Comparison of ENCODE assay signal across 27 mouse cellular contexts in genomic region chr1:93692773-93693172, GRCm38 (mm10). TPM values are rescaled to one million over a fixed set of nuclear protein-coding genes. Genes with fewer than 3 reads are reported as not detected.
A peak's percentile ranks its signal among the peaks of the same experiment; 100 is the strongest.
DNase-seq lines count a peak whose midpoint lies in the region; ATAC-seq and TF ChIP-seq lines count a peak whose summit lies in the region.
"Had no signal": no experiment of that assay in that cellular context is flagged by ENCODE, and none has a peak within 500 bp of the region (broad histone marks: within the 10 kb centered on the region; RNA-seq: fewer than 3 reads in every experiment).

No protein-coding gene starts in this region.

- no peak overlapping the region for H3K9ac ChIP-seq in liver, postnatal 0 days (replicated peaks)
- H3K9ac ChIP-seq in liver, embryonic 12.5 days, result no peak overlapping the region
- H3K9ac ChIP-seq in intestine, embryonic 16.5 days (ENCODE audit: low read depth, low read length), result no peak overlapping the region
- H3K9ac ChIP-seq: embryonic facial prominence, embryonic 12.5 days; embryonic facial prominence, embryonic 15.5 days; forebrain, embryonic 13.5 days; heart, embryonic 12.5 days; heart, embryonic 15.5 days; hindbrain, embryonic 13.5 days had no signal

- H3K4me2 ChIP-seq in liver, postnatal 0 days (ENCODE audit: low read depth, low read length), result no peak overlapping the region
- no peak overlapping the region for H3K4me2 ChIP-seq in liver, embryonic 12.5 days
- no peak overlapping the region for H3K4me2 ChIP-seq in intestine, embryonic 16.5 days (ENCODE audit: low read depth, low read length)
- H3K4me2 ChIP-seq: embryonic facial prominence, embryonic 12.5 days; embryonic facial prominence, embryonic 15.5 days; forebrain, embryonic 13.5 days; heart, embryonic 12.5 days; heart, embryonic 15.5 days; hindbrain, embryonic 13.5 days had no signal

- TF ChIP-seq CTCF in liver, postnatal 0 days (IDR thresholded peaks at IDR 0.05; ENCODE audit: low read depth), result no peak
- TF ChIP-seq CTCF in small intestine, adult 2 months (IDR thresholded peaks at IDR 0.05; ENCODE audit: extremely low read depth, insufficient read length, insufficient replicate concordance, low read depth, low read length), result no peak

- no peak for DNase-seq in liver, postnatal 0 days
- no peak for DNase-seq in kidney, postnatal 36 days
- DNase-seq: adrenal gland, adult 2 months; adrenal gland, postnatal 14 days; cerebellum, adult 11 months; cerebellum, adult 2 months; cerebellum, adult 9-11 months; cerebellum, postnatal 25 days; gastrocnemius, postnatal 25 days; heart, adult 18-20 months; heart, postnatal 10 days; heart, postnatal 36 days had no signal

- H3K36me3 ChIP-seq in liver, postnatal 0 days (replicated peaks; ENCODE audit: insufficient read depth, low read length), result no peaks in the 10 kb centered on the region
- H3K36me3 ChIP-seq in liver, embryonic 12.5 days, result no peaks in the 10 kb centered on the region
- H3K36me3 ChIP-seq in intestine, embryonic 16.5 days (ENCODE audit: control insufficient read depth, insufficient read depth, low read length), result no peaks in the 10 kb centered on the region
- H3K36me3 ChIP-seq in small intestine, adult 2 months (ENCODE audit: control insufficient read depth, insufficient read depth, low read length), result peaks cover 5% of the 10 kb centered on the region; the same call in 1 of the 2 replicates
- H3K36me3 ChIP-seq: heart, embryonic 15.5 days had no signal

- no peak for ATAC-seq in liver, postnatal 0 days
- no peak for ATAC-seq in liver, embryonic 12.5 days
- ATAC-seq in intestine, embryonic 16.5 days, result peak; percentile 49
- ATAC-seq in megakaryocyte-erythroid progenitor cell, adult 5-6 weeks (replicated peaks; ENCODE audit: low FRiP score, low TSS enrichment, poor library complexity, severe bottlenecking), result no peak
- ATAC-seq: CD4-positive, CD25-positive, alpha-beta regulatory T cell, adult 4 months; forebrain, embryonic 13.5 days; forebrain, embryonic 16.5 days; hindbrain, embryonic 16.5 days had no signal

- WGBS in liver, postnatal 0 days (ENCODE audit: insufficient replicate concordance), result 60% methylated on average over 9 of the region's 9 CpGs
- WGBS in liver, embryonic 12.5 days (ENCODE audit: insufficient replicate concordance), result 72% methylated on average over 9 of the region's 9 CpGs
- 80% methylated on average over 9 of the region's 9 CpGs for WGBS in intestine, embryonic 16.5 days
- WGBS in small intestine, adult 2 months, result 32% methylated on average over 9 of the region's 9 CpGs

- no peaks in the 10 kb centered on the region for H3K27me3 ChIP-seq in liver, postnatal 0 days (ENCODE audit: insufficient read depth, low read length)
- H3K27me3 ChIP-seq in liver, embryonic 12.5 days (replicated peaks), result peaks cover 7% of the 10 kb centered on the region
- no peaks in the 10 kb centered on the region for H3K27me3 ChIP-seq in intestine, embryonic 16.5 days (replicated peaks; ENCODE audit: control insufficient read depth, insufficient read depth, low read length)
- no peaks in the 10 kb centered on the region for H3K27me3 ChIP-seq in small intestine, adult 2 months (ENCODE audit: control insufficient read depth, insufficient read depth, low read length)
- H3K27me3 ChIP-seq: embryonic facial prominence, embryonic 12.5 days; embryonic facial prominence, embryonic 15.5 days; forebrain, embryonic 13.5 days; heart, embryonic 12.5 days; heart, embryonic 15.5 days; hindbrain, embryonic 13.5 days had no signal

- H3K9me3 ChIP-seq in liver, postnatal 0 days (ENCODE audit: low read length), result no peaks in the 10 kb centered on the region
- no peaks in the 10 kb centered on the region for H3K9me3 ChIP-seq in liver, embryonic 12.5 days (replicated peaks)
- H3K9me3 ChIP-seq in intestine, embryonic 16.5 days (ENCODE audit: control insufficient read depth, low read length), result no peaks in the 10 kb centered on the region
- H3K9me3 ChIP-seq: embryonic facial prominence, embryonic 12.5 days; embryonic facial prominence, embryonic 15.5 days; forebrain, embryonic 13.5 days; heart, embryonic 12.5 days; heart, embryonic 15.5 days; hindbrain, embryonic 10.5 days; hindbrain, embryonic 13.5 days had no signal

- H3K27ac ChIP-seq in liver, postnatal 0 days (ENCODE audit: low read depth), result peak overlapping the region; percentile 41; the same call in 1 of the 2 replicates
- no peak overlapping the region for H3K27ac ChIP-seq in liver, embryonic 12.5 days
- H3K27ac ChIP-seq in intestine, embryonic 16.5 days (ENCODE audit: low read length), result peak overlapping the region; percentile 57
- H3K27ac ChIP-seq in small intestine, adult 2 months (ENCODE audit: insufficient read depth, low read depth, low read length), result peak overlapping the region; percentile 50
- H3K27ac ChIP-seq: embryonic facial prominence, embryonic 12.5 days; embryonic facial prominence, embryonic 15.5 days; forebrain, embryonic 13.5 days; heart, embryonic 15.5 days; hindbrain, embryonic 10.5 days; hindbrain, embryonic 13.5 days had no signal

- H3K4me1 ChIP-seq in liver, postnatal 0 days (ENCODE audit: insufficient read depth), result 0 out of 2 replicates have a peak, but pooled peaks cover 3% of the 10 kb centered on the region
- 0 out of 2 replicates have a peak, but pooled peaks cover 3% of the 10 kb centered on the region for H3K4me1 ChIP-seq in liver, embryonic 12.5 days
- peaks cover 7% of the 10 kb centered on the region; the same call in 1 of the 2 replicates for H3K4me1 ChIP-seq in intestine, embryonic 16.5 days (ENCODE audit: control insufficient read depth, insufficient read depth, low read length)
- H3K4me1 ChIP-seq in small intestine, adult 2 months (ENCODE audit: control insufficient read depth, insufficient read depth, insufficient read length, low read length), result peaks cover 30% of the 10 kb centered on the region
- H3K4me1 ChIP-seq: embryonic facial prominence, embryonic 12.5 days had no signal

- TF ChIP-seq POLR2A in small intestine, adult 2 months (IDR thresholded peaks at IDR 0.05; ENCODE audit: low read depth, low read length), result no peak

- H3K4me3 ChIP-seq in liver, postnatal 0 days (ENCODE audit: low read depth, low read length), result no peak overlapping the region
- H3K4me3 ChIP-seq in liver, embryonic 12.5 days, result no peak overlapping the region
- no peak overlapping the region for H3K4me3 ChIP-seq in intestine, embryonic 16.5 days (ENCODE audit: low read length)
- H3K4me3 ChIP-seq in small intestine, adult 2 months (ENCODE audit: low read depth, low read length), result no peak overlapping the region
- H3K4me3 ChIP-seq: embryonic facial prominence, embryonic 12.5 days; embryonic facial prominence, embryonic 15.5 days; forebrain, embryonic 13.5 days; heart, embryonic 12.5 days; heart, embryonic 15.5 days; hindbrain, embryonic 10.5 days; hindbrain, embryonic 13.5 days had no signal

- TF ChIP-seq EP300 in liver, postnatal 0 days (IDR thresholded peaks at IDR 0.05; ENCODE audit: low read depth), result no peak

RNA-seq across cellular contexts. Expression of gene Bok, which starts 7.3 kb away (rescaled TPM):
- 6.8 and 7.2 TPM in 2 replicates for polyA plus RNA-seq in liver, postnatal 0 days (2015; fragmentation: Nextera tagmentation; extraction: Ambion mirVana)
- 8.7 TPM in 2 replicates for polyA plus RNA-seq in liver, embryonic 12.5 days (2016; fragmentation: Nextera tagmentation; extraction: Ambion mirVana)
- 44.7 and 53.0 TPM in 2 replicates for polyA plus RNA-seq in intestine, embryonic 16.5 days (2015; fragmentation: Nextera tagmentation; extraction: Ambion mirVana)
- 57.1 and 106 TPM in 2 replicates for polyA plus RNA-seq in small intestine, adult 2 months (2012; rRNA removed)
- not detected in 2 replicates for total RNA-seq in megakaryocyte-erythroid progenitor cell, adult 5-6 weeks (2014; fragmentation: Nextera tagmentation)
- total RNA-seq in megakaryocyte-erythroid progenitor cell, adult 5-6 weeks (2017), result not detected in 2 replicates
- total RNA-seq: MEL had no signal
- polyA plus RNA-seq: CD4-positive, CD25-positive, alpha-beta regulatory T cell, adult 4 months had no signal

RNA-seq across cellular contexts. Expression of gene Stk25, which starts 34.3 kb away (rescaled TPM):
- polyA plus RNA-seq in liver, postnatal 0 days (2015; fragmentation: Nextera tagmentation; extraction: Ambion mirVana), result 39.6 and 41.3 TPM in 2 replicates
- 60.1 and 65.0 TPM in 2 replicates for polyA plus RNA-seq in liver, embryonic 12.5 days (2016; fragmentation: Nextera tagmentation; extraction: Ambion mirVana)
- 164 and 171 TPM in 2 replicates for polyA plus RNA-seq in intestine, embryonic 16.5 days (2015; fragmentation: Nextera tagmentation; extraction: Ambion mirVana)
- 217 and 306 TPM in 2 replicates for polyA plus RNA-seq in small intestine, adult 2 months (2012; rRNA removed)
- total RNA-seq in megakaryocyte-erythroid progenitor cell, adult 5-6 weeks (2014; fragmentation: Nextera tagmentation), result 63.5 and 82.3 TPM in 2 replicates
- 50.4 and 60.8 TPM in 2 replicates for total RNA-seq in megakaryocyte-erythroid progenitor cell, adult 5-6 weeks (2017)

RNA-seq across cellular contexts. Expression of gene Atg4b, which starts 58.5 kb away (rescaled TPM):
- 48.9 and 51.6 TPM in 2 replicates for polyA plus RNA-seq in liver, postnatal 0 days (2015; fragmentation: Nextera tagmentation; extraction: Ambion mirVana)
- polyA plus RNA-seq in liver, embryonic 12.5 days (2016; fragmentation: Nextera tagmentation; extraction: Ambion mirVana), result 75.0 and 87.6 TPM in 2 replicates
- polyA plus RNA-seq in intestine, embryonic 16.5 days (2015; fragmentation: Nextera tagmentation; extraction: Ambion mirVana), result 64.9 and 69.1 TPM in 2 replicates
- polyA plus RNA-seq in small intestine, adult 2 months (2012; rRNA removed), result 28.1 and 44.7 TPM in 2 replicates
- total RNA-seq in megakaryocyte-erythroid progenitor cell, adult 5-6 weeks (2014; fragmentation: Nextera tagmentation), result 57.9 and 79.1 TPM in 2 replicates
- total RNA-seq in megakaryocyte-erythroid progenitor cell, adult 5-6 weeks (2017), result 55.6 and 116 TPM in 2 replicates
